Mouse (Mus musculus): ENCODE data around the gene Il23a.
"Not testable (repeated sequence)": the region's sequence is repeated elsewhere in the genome, so short reads cannot be mapped to it uniquely, and the experiment has no call there.

Il23a gene

GRCm38 (mm10) chr10:128268371-128268770 is 30.2 kb downstream of the Il23a start, which contains the start of gene Apof:
Apof (plus strand) TSS chr10:128268671.
- in situ Hi-C loops (cut with MseI, MboI): no loop called here

- in situ Hi-C loops (cut with MseI, MboI): no loop called here
These were observed 34.9 kb downstream of the Il23a start for GRCm38 (mm10) chr10:128263393-128264310.

GRCm38 (mm10) chr10:128262300-128262699 is 36.3 kb downstream of the Il23a start:
- in situ Hi-C loops (cut with MseI, MboI): no loop called here

GRCm38 (mm10) chr10:128260376-128260775 is 38.2 kb downstream of the Il23a start:
- in situ Hi-C loops (cut with MseI, MboI): not testable (repeated sequence)

GRCm38 (mm10) chr10:128259946-128260345 is 38.6 kb downstream of the Il23a start:
- in situ Hi-C loops (cut with MseI, MboI): no loop called here

GRCm38 (mm10) chr10:128258953-128259352 is 39.6 kb downstream of the Il23a start:
- in situ Hi-C loops (cut with MseI, MboI): no loop called here

GRCm38 (mm10) chr10:128256328-128256727 is 42.2 kb downstream of the Il23a start:
- in situ Hi-C loops (cut with MseI, MboI): no loop called here

GRCm38 (mm10) chr10:128255925-128256324 is 42.6 kb downstream of the Il23a start:
- in situ Hi-C loops (cut with MseI, MboI): no loop called here

GRCm38 (mm10) chr10:128253677-128254255 is 44.8 kb downstream of the Il23a start, which contains the start of gene Apon:
Apon (plus strand) TSS chr10:128254096.
- in situ Hi-C loops (cut with MseI, MboI): no loop called here

GRCm38 (mm10) chr10:128250565-128250964 is 48.0 kb downstream of the Il23a start:
- in situ Hi-C loops (cut with MseI, MboI): no loop called here

- in situ Hi-C loops (cut with MseI, MboI): no loop called here
These were observed 51.4 kb downstream of the Il23a start for GRCm38 (mm10) chr10:128247020-128247732.
